Mouse (Mus musculus) fat pad, adult 2 months (tissue): ENCODE measurements around the gene Fpr3.
"Not testable (repeated sequence)": the region's sequence is repeated elsewhere in the genome, so short reads cannot be mapped to it uniquely, and the experiment has no call there.

Experiments used
- DNase-seq: peaks from one replicate; pipeline ENCODE4 v3.0.0-alpha.2; 2011; ENCODE audit warnings: low read depth, low spot score; ENCODE audit errors: extremely low read depth

Fpr3 gene

GRCm38 (mm10) chr17:17887774-17888248 is at the start of gene Fpr3, which contains the start of gene Fpr2:
Gene Fpr3 (plus strand): TSS chr17:17887852.
Gene Fpr2 (plus strand): TSS chr17:17887824.
- DNase-seq = no peak

DNA sequence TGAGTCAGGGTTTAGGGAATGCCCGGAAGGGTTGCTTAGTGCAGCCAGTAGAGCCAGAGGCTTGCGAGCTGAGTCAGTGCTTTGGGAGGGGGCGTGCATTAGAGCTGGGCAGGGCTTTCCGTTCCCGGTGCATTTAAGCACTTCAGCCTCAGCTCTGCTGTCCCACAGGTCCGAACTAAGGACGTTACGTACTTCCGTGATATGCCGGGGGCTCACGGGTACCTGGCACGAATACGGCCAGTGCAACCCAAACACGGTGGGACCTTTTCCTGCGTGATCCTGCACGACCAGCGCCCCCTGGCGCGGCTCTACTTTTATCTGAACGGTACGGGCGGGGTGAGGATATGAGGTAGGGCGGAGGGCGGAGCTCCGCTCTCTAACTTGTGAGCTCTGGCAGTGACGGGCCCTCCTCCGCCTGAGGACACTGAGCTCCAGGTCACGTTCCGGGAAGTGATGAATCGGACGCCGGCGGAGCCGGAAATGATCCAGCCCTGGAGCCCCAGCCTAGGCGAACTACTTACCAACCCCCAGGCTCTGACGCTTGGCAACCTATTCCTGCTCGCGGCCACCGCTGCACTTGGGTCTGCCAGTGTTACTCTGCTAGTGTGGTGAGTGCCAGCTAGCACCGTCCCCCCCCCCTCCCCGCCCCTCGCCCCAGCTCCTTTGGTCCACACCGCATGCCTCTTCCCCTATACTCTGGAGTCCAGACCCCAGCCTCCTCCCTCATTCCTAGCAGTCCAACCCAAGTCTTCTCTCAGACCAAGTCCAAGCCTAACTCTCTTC is 49.5 kb upstream of the Fpr3 start:
- DNase-seq = peak; percentile 40

DNA sequence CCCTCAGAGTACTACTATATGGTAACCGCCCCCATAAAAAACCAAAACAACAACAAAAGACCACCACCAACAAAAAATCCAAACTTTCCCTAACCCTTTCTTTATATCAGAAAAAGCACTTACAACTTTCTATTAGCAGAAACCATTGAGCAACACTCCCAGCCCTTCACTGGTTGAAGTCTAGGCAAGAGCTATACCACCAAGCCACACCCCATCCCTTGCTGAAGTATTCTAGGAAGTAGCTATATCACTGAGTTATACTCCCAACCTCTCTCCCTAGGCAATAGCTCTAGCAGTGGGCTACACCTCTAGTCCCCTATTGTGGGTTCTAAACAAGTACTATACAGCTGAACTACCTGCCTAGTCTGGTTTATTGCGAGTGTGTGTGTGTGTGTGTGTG is 48.4 kb upstream of the Fpr3 start:
- DNase-seq = no peak

DNA sequence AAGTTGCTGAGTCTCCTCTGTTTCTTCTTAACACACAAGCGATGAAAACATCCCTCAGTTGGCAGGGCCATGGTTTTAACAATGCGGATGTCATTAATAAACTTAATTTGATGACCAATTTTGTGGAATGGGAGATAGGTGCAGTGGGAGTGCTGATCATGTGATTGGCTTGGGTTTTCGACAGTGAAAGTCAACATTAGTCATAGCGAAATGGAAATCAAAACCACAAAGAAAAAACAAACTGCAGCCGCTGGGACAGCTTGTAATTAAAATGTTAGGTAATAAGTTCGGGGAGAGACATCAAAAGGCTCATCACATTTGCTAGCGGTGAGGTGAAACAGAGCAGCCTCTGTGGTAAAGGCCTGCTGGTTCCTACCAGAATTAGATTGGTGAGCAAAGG is 46.9 kb upstream of the Fpr3 start:
- no peak for DNase-seq

DNA sequence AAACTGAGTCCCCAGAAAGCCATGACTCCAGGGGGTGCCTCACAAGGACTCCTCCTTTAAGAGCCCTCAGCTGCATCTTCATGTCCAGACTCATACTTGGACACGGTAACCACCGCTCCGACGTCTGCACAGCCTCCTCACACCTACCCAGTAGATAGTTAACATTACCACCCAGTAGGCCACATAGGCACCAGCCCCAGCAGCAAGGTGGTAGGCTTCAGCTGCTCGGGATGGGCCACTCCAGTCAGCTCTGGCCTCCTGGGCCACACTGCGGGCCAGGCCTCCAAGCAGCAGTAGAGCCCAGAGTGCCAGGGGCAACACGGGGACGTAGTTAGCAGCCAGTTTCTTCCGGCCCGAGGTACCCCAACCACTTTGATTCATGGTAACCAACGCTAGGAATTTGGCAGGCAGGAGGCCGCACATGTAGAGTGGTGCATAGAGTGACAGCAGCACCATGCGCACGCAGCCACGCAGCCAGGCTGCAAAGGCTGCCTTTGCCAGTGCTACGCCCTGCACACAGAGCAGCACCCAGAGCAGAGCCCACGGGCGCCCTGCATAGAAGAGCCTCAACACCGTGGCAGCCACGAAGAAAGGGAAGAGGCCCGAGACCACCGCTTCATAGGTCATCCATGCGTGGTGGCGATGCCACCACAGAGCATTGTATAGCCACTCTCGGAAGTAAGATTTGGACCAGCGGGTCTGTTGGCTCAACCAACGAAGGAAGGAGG is 44.0 kb upstream of the Fpr3 start:
- no peak for DNase-seq

GRCm38 (mm10) chr17:17844606-17845005 is 43.0 kb upstream of the Fpr3 start:
- DNase-seq = not testable (repeated sequence)

DNA sequence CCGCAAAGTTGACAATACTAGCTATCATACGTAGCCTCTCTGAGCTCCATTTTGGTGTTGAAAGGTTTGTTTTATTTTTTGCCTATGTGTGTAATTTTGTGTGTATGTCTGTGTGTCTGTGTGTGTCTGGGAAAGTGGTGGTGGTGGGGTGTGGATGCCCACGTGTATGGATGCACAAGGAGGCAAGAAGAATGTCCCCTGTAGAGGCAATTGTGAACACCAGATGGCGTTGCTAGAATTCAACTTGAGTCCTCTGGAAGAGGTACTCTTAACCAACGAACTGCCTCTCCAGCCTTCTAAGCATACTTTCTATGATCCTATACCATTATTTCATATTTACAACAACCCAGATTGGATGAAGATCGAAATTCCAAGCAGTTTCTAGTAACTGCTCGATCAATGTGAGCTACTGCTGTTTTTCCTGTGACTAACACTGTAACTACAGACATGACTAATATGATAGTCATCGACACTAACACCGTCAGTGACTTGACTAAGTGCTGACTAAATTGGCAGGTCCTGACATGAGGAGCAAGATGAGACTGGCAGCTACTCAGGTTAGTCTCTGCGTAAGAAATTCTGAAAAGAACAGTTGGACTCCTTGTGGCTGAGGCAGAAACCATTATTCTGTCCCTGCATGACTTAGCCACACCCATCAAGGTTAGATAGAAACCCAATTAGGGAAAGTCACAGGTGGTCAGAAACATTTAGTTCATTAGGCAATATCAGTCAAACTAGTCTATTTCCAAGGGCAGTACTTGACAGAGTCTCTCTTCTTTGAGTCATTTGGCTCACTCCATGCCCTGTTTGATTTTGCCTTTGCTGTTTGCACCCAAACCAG is 42.2 kb upstream of the Fpr3 start:
- no peak for DNase-seq

- no peak for DNase-seq
Observed at GRCm38 (mm10) chr17:17848988-17849387, 38.7 kb upstream of the Fpr3 start.

GRCm38 (mm10) chr17:17849906-17850712 is 37.5 kb upstream of the Fpr3 start:
- no peak for DNase-seq

GRCm38 (mm10) chr17:17855064-17855838 is 32.4 kb upstream of the Fpr3 start, which contains the start of gene Has1:
Gene Has1 (minus strand): TSS chr17:17855205.
- no peak for DNase-seq

GRCm38 (mm10) chr17:17856612-17857011 is 31.0 kb upstream of the Fpr3 start:
- DNase-seq = no peak

DNA sequence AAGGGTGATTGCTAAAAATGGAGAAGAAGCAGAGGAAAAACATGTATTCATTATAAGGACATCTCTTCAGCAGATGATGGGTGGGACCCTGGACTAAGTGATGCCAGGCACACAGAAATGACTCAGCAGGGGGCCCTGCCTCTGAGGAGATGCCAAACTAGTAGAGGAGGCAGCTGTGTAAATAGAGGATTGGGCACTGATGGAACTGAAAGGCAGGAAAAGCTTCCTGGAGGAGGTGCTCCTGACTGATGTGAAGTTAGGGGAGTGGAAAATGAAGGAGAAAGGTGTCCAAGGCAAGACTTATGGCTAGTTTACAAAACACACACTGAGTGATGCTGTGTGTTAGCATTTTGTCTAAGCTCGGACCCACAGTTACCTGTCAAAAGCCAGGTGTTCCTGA is 30.2 kb upstream of the Fpr3 start:
- no peak for DNase-seq

DNA sequence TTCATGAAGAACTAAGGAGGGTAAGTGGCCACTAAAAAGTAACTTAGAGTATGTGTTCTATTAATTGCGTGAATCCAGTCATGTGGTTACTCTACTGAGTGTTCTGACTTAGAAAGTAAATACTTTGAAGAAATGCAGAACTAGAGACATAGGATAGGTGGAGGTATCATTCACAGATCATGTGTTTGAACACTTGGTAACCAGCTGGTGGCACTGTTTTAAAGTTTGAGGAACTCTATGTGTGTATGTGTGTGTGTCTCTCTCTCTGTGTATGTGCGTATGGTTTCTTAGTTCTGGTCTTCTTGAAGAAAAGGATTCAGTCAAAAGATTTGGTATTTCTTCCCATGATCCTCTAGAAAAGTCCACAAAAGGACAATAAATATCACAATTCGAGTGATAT is 27.5 kb upstream of the Fpr3 start:
- no peak for DNase-seq

GRCm38 (mm10) chr17:17862360-17862759 is 25.3 kb upstream of the Fpr3 start:
- DNase-seq = no peak

- no peak for DNase-seq
Observed at GRCm38 (mm10) chr17:17865168-17865567, 22.5 kb upstream of the Fpr3 start.

- no peak for DNase-seq
Observed at GRCm38 (mm10) chr17:17866801-17867469, 20.7 kb upstream of the Fpr3 start.

GRCm38 (mm10) chr17:17870892-17871550 is 16.6 kb upstream of the Fpr3 start:
- DNase-seq = no peak

- no peak for DNase-seq
Observed at GRCm38 (mm10) chr17:17871697-17872096, 16.0 kb upstream of the Fpr3 start.

DNA sequence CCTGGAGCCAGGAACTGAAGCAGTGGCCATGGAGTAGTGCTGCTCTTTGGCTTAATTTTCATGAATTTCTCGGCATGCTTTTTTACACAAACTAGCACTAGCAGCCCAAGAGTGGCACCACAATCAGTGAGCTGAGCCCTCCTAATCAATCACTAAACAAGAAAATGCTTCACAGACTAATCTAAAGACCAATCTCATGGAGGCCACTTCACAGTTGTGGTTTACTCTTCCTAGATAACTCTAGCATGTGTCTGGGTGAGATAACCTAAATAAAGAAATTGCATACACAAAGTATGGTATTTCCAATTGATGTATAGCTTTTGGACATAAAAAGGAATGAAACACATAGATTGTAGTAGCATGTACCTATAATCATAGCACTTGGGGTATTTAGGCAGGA is 8.3 kb upstream of the Fpr3 start:
- DNase-seq = no peak
